Mouse (Mus musculus) CH12.LX (cell line): ENCODE data around the gene Myo19.

ENCODE experiments used
- CTCF ChIP-seq, 2 experiments: IDR thresholded peaks in 1 of 2; conservative IDR thresholded peaks in 1 of 2; 2 replicates each; pipeline ENCODE4 v1.5.1; 2011 to 2012; ENCODE audit warnings: low read depth in 2 of 2, low read length in 2 of 2, improper control_type of control experiment in 1 of 2, inconsistent platforms in 1 of 2, mild to moderate bottlenecking in 1 of 2, moderate library complexity in 1 of 2
- ELF1 ChIP-seq: IDR thresholded peaks from 2 replicates; pipeline ENCODE4 v1.6.1; 2014; ENCODE audit warnings: low read depth, mild to moderate bottlenecking, inconsistent platforms, low read length, improper control_type of control experiment
- EP300 ChIP-seq: IDR thresholded peaks from 2 replicates; pipeline ENCODE4 v1.6.1; 2011; ENCODE audit warnings: low read length, improper control_type of control experiment
- ETS1 ChIP-seq: conservative IDR thresholded peaks from 2 replicates; pipeline ENCODE4 v1.6.1; 2012; ENCODE audit warnings: low read depth, mild to moderate bottlenecking, inconsistent platforms, low read length, improper control_type of control experiment, moderate library complexity
- GABPA ChIP-seq: IDR thresholded peaks from 2 replicates; pipeline ENCODE4 v1.6.1; 2012; ENCODE audit warnings: low read depth, low read length, improper control_type of control experiment, inconsistent platforms; ENCODE audit not compliant: insufficient replicate concordance
- NRF1 ChIP-seq: IDR thresholded peaks from 2 replicates; pipeline ENCODE4 v1.6.1; 2014; ENCODE audit warnings: low read depth, mild to moderate bottlenecking, inconsistent platforms, low read length, improper control_type of control experiment, moderate library complexity
- POLR2A ChIP-seq: IDR thresholded peaks from 2 replicates; pipeline ENCODE4 v1.6.1; 2011; ENCODE audit warnings: low read depth, mild to moderate bottlenecking, improper control_type of control experiment, low read length
- TBP ChIP-seq: conservative IDR thresholded peaks from 2 replicates; pipeline ENCODE4 v1.6.1; 2011; ENCODE audit warnings: low read depth, low read length, improper control_type of control experiment
- TCF12 ChIP-seq: IDR thresholded peaks from 2 replicates; pipeline ENCODE4 v1.6.1; 2014; ENCODE audit warnings: low read depth, mild to moderate bottlenecking, inconsistent platforms, low read length, improper control_type of control experiment
- USF1 ChIP-seq: IDR thresholded peaks from 2 replicates; pipeline ENCODE4 v1.6.1; 2014; ENCODE audit warnings: low read depth, mild to moderate bottlenecking, inconsistent platforms, low read length, improper control_type of control experiment
- USF2 ChIP-seq: conservative IDR thresholded peaks from 2 replicates; pipeline ENCODE4 v1.6.1; 2011; ENCODE audit warnings: low read depth, low read length, improper control_type of control experiment
- ZC3H11A ChIP-seq: IDR thresholded peaks from 2 replicates; pipeline ENCODE4 v1.6.1; 2012; ENCODE audit warnings: low read depth, mild to moderate bottlenecking, inconsistent platforms, low read length, improper control_type of control experiment
- ZMIZ1 ChIP-seq: IDR thresholded peaks from 2 replicates; pipeline ENCODE4 v1.6.1; 2012; ENCODE audit warnings: low read depth, mild to moderate bottlenecking, inconsistent platforms, low read length, improper control_type of control experiment

- TF ChIP-seq NRF1 (no peak), ZMIZ1 (no peak), EP300 (no peak), ETS1 (no peak), TCF12 (no peak), USF1 (no peak), POLR2A (no peak), USF2 (no peak), ZC3H11A (no peak), TBP (no peak), ELF1 (0 out of 2 replicates have a peak, but pooled peaks have one; percentile 14), CTCF (conservative IDR thresholded peaks at IDR 0.05 in 1 of 2, IDR thresholded peaks at IDR 0.05 in 1 of 2; ENCODE audit: low read depth in 2 of 2, low read length in 2 of 2) (peak; percentile 10 to 54; a peak in 2 of 4 replicates), GABPA (no peak)
These were observed 565 bp downstream of the Myo19 start for GRCm38 (mm10) chr11:84880465-84880961.
